In the genomic region with DNA sequence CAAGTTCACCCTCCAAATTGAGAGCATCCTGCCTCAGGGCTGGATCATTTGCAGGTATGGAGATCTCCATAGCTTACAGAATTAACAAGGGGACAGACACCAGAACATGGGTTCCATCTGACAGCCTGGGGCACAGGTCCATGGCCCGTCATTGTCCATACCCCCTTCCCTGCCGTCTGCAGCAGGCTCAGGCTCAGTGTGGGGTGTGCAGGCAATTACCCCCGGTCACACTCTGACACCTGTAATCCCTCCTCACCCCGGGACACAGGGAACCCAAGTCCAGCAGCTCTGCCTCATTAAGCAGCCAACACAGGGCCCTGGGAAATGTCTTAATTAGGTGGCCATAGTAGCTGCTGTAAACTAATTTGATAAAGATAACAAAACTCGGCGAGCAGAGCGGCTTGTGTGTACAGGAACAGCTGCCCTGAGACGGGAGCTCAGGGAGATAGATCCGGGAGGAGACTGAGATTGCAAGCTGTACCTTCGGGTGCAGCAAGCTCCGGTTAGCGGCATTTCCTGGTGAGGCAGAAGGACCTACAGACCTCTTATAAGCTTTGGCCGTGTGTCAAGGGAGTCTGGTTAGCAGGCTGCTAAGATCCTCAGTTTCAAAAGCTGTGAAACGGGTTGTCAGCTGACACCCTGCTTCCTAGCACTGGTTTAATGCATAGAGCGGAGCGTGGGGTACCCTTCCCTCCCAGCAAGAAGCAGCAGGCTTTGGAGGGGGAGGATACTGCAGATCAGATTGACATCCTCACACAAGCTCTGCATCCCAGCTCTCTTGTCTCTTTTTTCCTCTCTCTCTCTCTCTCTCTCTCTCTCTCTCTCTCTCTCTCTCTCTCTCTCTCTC, we compare ENCODE assay signal across 14 mouse cellular contexts.
DNase-seq lines count a peak whose midpoint lies in the region; ATAC-seq and TF ChIP-seq lines count a peak whose summit lies in the region.
"Had no signal": no experiment of that assay in that cellular context is flagged by ENCODE, and none has a peak within 500 bp of the region (broad histone marks: within the 10 kb centered on the region; RNA-seq: fewer than 3 reads in every experiment).

No protein-coding gene starts in this region.

- no peak for DNase-seq in frontal cortex, postnatal 14 days (ENCODE audit: low spot score in 2 of 2)
- peak; percentile 12 to 19 for DNase-seq in layer of hippocampus, postnatal 36 days
- DNase-seq in layer of hippocampus, postnatal 14 days (ENCODE audit: low spot score in 2 of 2): no peak
- no peak for DNase-seq in forebrain, embryonic 10.5 days (ENCODE audit: extremely low spot score, low spot score)
- DNase-seq in hindbrain, postnatal 0 days (ENCODE audit: low spot score): peak; percentile 38
- DNase-seq in cerebellum, adult 18-20 months: no peak
- no peak for DNase-seq in adrenal gland, adult 2 months
- DNase-seq: cerebellum, adult 2 months; right cerebral cortex, postnatal 25 days had no signal

- H3K9me3 ChIP-seq in forebrain, embryonic 10.5 days: no peaks in the 10 kb centered on the region
- H3K9me3 ChIP-seq in hindbrain, postnatal 0 days (ENCODE audit: low read length): no peaks in the 10 kb centered on the region
- H3K9me3 ChIP-seq: embryonic facial prominence, embryonic 12.5 days; intestine, embryonic 15.5 days; limb, embryonic 15.5 days; midbrain, embryonic 10.5 days had no signal

- H3K27me3 ChIP-seq in forebrain, embryonic 10.5 days (ENCODE audit: poor library complexity, severe bottlenecking): 0 out of 2 replicates have a peak, but pooled peaks cover 4% of the 10 kb centered on the region
- H3K27me3 ChIP-seq in hindbrain, postnatal 0 days (ENCODE audit: insufficient read depth, low read length): no peaks in the 10 kb centered on the region
- H3K27me3 ChIP-seq: embryonic facial prominence, embryonic 12.5 days; intestine, embryonic 15.5 days had no signal

- 30% methylated on average over 16 of the region's 16 CpGs for WGBS in forebrain, embryonic 10.5 days
- WGBS in hindbrain, postnatal 0 days: 29% methylated on average over 16 of the region's 16 CpGs

- peaks cover 53% of the 10 kb centered on the region for H3K4me1 ChIP-seq in forebrain, embryonic 10.5 days
- H3K4me1 ChIP-seq in hindbrain, postnatal 0 days (ENCODE audit: insufficient read depth, low read length): no peaks in the 10 kb centered on the region; the same call in 1 of the 2 replicates
- H3K4me1 ChIP-seq: limb, embryonic 15.5 days had no signal

- 0 out of 2 replicates have a peak overlapping the region, but pooled peaks have one; percentile 2 for H3K4me3 ChIP-seq in forebrain, embryonic 10.5 days
- H3K4me3 ChIP-seq in hindbrain, postnatal 0 days (ENCODE audit: low read length): no peak overlapping the region
- H3K4me3 ChIP-seq: embryonic facial prominence, embryonic 12.5 days; intestine, embryonic 15.5 days; limb, embryonic 15.5 days; midbrain, embryonic 10.5 days had no signal

- no peak for TF ChIP-seq CTCF in hindbrain, postnatal 0 days (IDR thresholded peaks at IDR 0.05; ENCODE audit: low read depth)

- peak; percentile 70; the same call in 1 of the 2 replicates for ATAC-seq in frontal cortex, adult (ENCODE audit: low TSS enrichment)
- ATAC-seq in hindbrain, postnatal 0 days: no peak
- ATAC-seq: intestine, embryonic 15.5 days had no signal

- no peaks in the 10 kb centered on the region for H3K36me3 ChIP-seq in forebrain, embryonic 10.5 days (replicated peaks)
- H3K36me3 ChIP-seq in hindbrain, postnatal 0 days (ENCODE audit: insufficient read depth, low read length): no peaks in the 10 kb centered on the region
- H3K36me3 ChIP-seq: embryonic facial prominence, embryonic 12.5 days; intestine, embryonic 15.5 days; limb, embryonic 15.5 days; midbrain, embryonic 10.5 days had no signal

- no peak overlapping the region for H3K4me2 ChIP-seq in hindbrain, postnatal 0 days (ENCODE audit: low read depth, low read length)
- H3K4me2 ChIP-seq: embryonic facial prominence, embryonic 12.5 days; intestine, embryonic 15.5 days; limb, embryonic 15.5 days had no signal

- peak overlapping the region; percentile 64 for H3K27ac ChIP-seq in forebrain, embryonic 10.5 days
- no peak overlapping the region for H3K27ac ChIP-seq in hindbrain, postnatal 0 days
- H3K27ac ChIP-seq: embryonic facial prominence, embryonic 12.5 days; intestine, embryonic 15.5 days; limb, embryonic 15.5 days; midbrain, embryonic 10.5 days had no signal

- no peak overlapping the region for H3K9ac ChIP-seq in hindbrain, postnatal 0 days (replicated peaks; ENCODE audit: low read length)
- H3K9ac ChIP-seq: embryonic facial prominence, embryonic 12.5 days; intestine, embryonic 15.5 days; limb, embryonic 15.5 days had no signal

Comparison
In these comparisons a context has a peak if more than half of its experiments do, and no peak if none do; other contexts are left out.
1. DNase-seq: peak in layer of hippocampus, postnatal 36 days (2 of 2) and hindbrain, postnatal 0 days (single experiment); none in frontal cortex, postnatal 14 days (0 of 2), layer of hippocampus, postnatal 14 days (0 of 2), forebrain, embryonic 10.5 days (single experiment), cerebellum, adult 18-20 months (0 of 2) and adrenal gland, adult 2 months (single experiment).